Mouse (Mus musculus): ENCODE measurements at regions not wholly inside any gene's neighbourhood (a gene's known extent, or its start where the extent isn't known, plus 50 kb on each side); places are given as distances from the start of the nearest gene placed in this dataset.

- TF ChIP-seq CTCF (IDR thresholded peaks at IDR 0.05; ENCODE audit: borderline replicate concordance, insufficient read depth, low read length): no peak
- TF ChIP-seq POLR2A (IDR thresholded peaks at IDR 0.05; ENCODE audit: low read depth, low read length): no peak
Observed at GRCm38 (mm10) chr4:12538694-12539121, 366.9 kb upstream of the Fam92a start.

Data from embryonic fibroblast, embryonic 13.5 days (primary cell).